Mouse (Mus musculus) ES-E14 (cell line): ENCODE measurements around the gene Moxd1.

Experiments used
- CHD2 ChIP-seq: IDR thresholded peaks from 2 replicates; pipeline ENCODE4 v1.6.1; 2014; ENCODE audit warnings: mild to moderate bottlenecking, low read depth, low read length, inconsistent platforms
- HCFC1 ChIP-seq: IDR thresholded peaks from 2 replicates; pipeline ENCODE4 v1.6.1; 2012; ENCODE audit warnings: low read length, inconsistent platforms, borderline replicate concordance; ENCODE audit not compliant: insufficient read depth
- MAFK ChIP-seq: IDR thresholded peaks from 2 replicates; pipeline ENCODE4 v1.6.1; 2014; ENCODE audit warnings: mild to moderate bottlenecking, low read depth, low read length, inconsistent platforms; ENCODE audit not compliant: insufficient read depth
- ZC3H11A ChIP-seq: IDR thresholded peaks from 2 replicates; pipeline ENCODE4 v1.6.1; 2012; ENCODE audit warnings: low read depth, mild to moderate bottlenecking, inconsistent platforms, low read length, borderline replicate concordance
- ZNF384 ChIP-seq: IDR thresholded peaks from 2 replicates; pipeline ENCODE4 v1.6.1; 2012; ENCODE audit warnings: low read depth, low read length, inconsistent platforms

DNA sequence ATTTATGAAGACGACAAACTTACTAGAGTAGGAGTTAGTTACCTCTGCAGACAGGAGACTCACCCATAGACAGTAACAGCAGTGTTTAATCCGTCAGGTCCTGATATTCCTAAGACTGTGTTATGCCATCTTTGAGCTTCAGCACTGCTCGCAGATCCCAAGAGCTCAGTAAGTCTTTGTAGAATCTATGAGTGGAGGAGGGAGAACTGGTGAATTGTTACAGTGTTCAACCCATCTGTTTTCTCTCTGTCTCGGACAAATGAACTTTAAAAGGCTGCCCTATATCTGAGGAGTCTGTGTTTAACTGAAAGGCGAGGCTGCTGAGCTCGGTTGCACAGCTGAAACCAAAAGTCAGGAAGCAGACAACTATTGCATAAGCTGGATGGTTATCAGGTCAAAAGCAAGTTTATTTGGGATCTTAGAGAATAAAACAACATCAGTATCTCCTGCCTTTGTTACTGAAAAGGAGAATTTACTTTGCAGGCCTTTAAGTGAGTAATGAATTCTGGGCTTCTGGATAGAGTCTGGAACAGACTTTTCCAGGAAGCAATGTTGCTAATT, 47.8 kb downstream of the Moxd1 start:
- TF ChIP-seq MAFK = no peak
- no peak for TF ChIP-seq ZC3H11A
- no peak for TF ChIP-seq ZNF384
- no peak for TF ChIP-seq CHD2
- TF ChIP-seq HCFC1 = no peak
